Mouse (Mus musculus): ENCODE results near the gene Prss32.

Gene Prss32

GRCm38 (mm10) chr17:23843812-23844273 is at the start of gene Prss32, which contains the start of gene Prss41:
Gene Prss32 (plus strand): TSS chr17:23843855.
Gene Prss41 (minus strand): TSS chr17:23844172.
- peak; percentile 23 for DNase-seq (ENCODE audit: low spot score)

GRCm38 (mm10) chr17:23795323-23795722 is 48.3 kb upstream of the Prss32 start:
- DNase-seq (ENCODE audit: low spot score) = no peak

- no peak for DNase-seq (ENCODE audit: low spot score)
Observed at GRCm38 (mm10) chr17:23797316-23797715, 46.3 kb upstream of the Prss32 start.

- DNase-seq (ENCODE audit: low spot score) = no peak
Observed at GRCm38 (mm10) chr17:23801627-23802026, 42.0 kb upstream of the Prss32 start.

- peak; percentile 88 for DNase-seq (ENCODE audit: low spot score)
Observed at GRCm38 (mm10) chr17:23802746-23803365, 40.8 kb upstream of the Prss32 start.

- no peak for DNase-seq (ENCODE audit: low spot score)
Observed at GRCm38 (mm10) chr17:23803366-23804041, 40.2 kb upstream of the Prss32 start.

- DNase-seq (ENCODE audit: low spot score) = no peak
Observed at GRCm38 (mm10) chr17:23804426-23805085, 39.1 kb upstream of the Prss32 start.

- DNase-seq (ENCODE audit: low spot score) = no peak
Observed at GRCm38 (mm10) chr17:23806867-23807266, 36.8 kb upstream of the Prss32 start.

GRCm38 (mm10) chr17:23807918-23808317 is 35.7 kb upstream of the Prss32 start:
- DNase-seq (ENCODE audit: low spot score) = no peak

- DNase-seq (ENCODE audit: low spot score) = no peak
Observed at GRCm38 (mm10) chr17:23815641-23816040, 28.0 kb upstream of the Prss32 start.

GRCm38 (mm10) chr17:23818579-23818978 is 25.1 kb upstream of the Prss32 start:
- DNase-seq (ENCODE audit: low spot score) = no peak

GRCm38 (mm10) chr17:23819235-23819634 is 24.4 kb upstream of the Prss32 start:
- DNase-seq (ENCODE audit: low spot score) = no peak

- DNase-seq (ENCODE audit: low spot score) = no peak
Observed at GRCm38 (mm10) chr17:23820731-23821130, 22.9 kb upstream of the Prss32 start.

GRCm38 (mm10) chr17:23822094-23822493 is 21.6 kb upstream of the Prss32 start:
- DNase-seq (ENCODE audit: low spot score) = no peak

- no peak for DNase-seq (ENCODE audit: low spot score)
Observed at GRCm38 (mm10) chr17:23823018-23823417, 20.6 kb upstream of the Prss32 start.

- no peak for DNase-seq (ENCODE audit: low spot score)
Observed at GRCm38 (mm10) chr17:23823614-23824013, 20.0 kb upstream of the Prss32 start.

GRCm38 (mm10) chr17:23825591-23825990 is 18.1 kb upstream of the Prss32 start:
- no peak for DNase-seq (ENCODE audit: low spot score)

- peak; percentile 55 for DNase-seq (ENCODE audit: low spot score)
Observed at GRCm38 (mm10) chr17:23828271-23829001, 15.2 kb upstream of the Prss32 start.

- DNase-seq (ENCODE audit: low spot score) = peak; percentile 73
Observed at GRCm38 (mm10) chr17:23829064-23829619, 14.5 kb upstream of the Prss32 start, which contains the start of gene Elob. Gene Elob (minus strand): TSS chr17:23829136.

GRCm38 (mm10) chr17:23831201-23831600 is 12.5 kb upstream of the Prss32 start:
- DNase-seq (ENCODE audit: low spot score) = no peak

- no peak for DNase-seq (ENCODE audit: low spot score)
Observed at GRCm38 (mm10) chr17:23836006-23836575, 7.6 kb upstream of the Prss32 start, which contains the start of gene Prss33. Gene Prss33 (minus strand): TSS chr17:23836056.
